Mouse (Mus musculus) gonadal fat pad, adult 2 months (tissue): ENCODE results near the gene Gpkow. TPM values are rescaled to one million over a fixed set of nuclear protein-coding genes. Genes with fewer than 3 reads are reported as not detected.

ENCODE experiments used
- DNase-seq: peaks from one replicate; pipeline ENCODE4 v3.0.0-alpha.2; 2012; ENCODE audit warnings: low read depth
- polyA plus RNA-seq: library from polyadenylated mRNA; depleted of rRNA; stranded (reverse); fragments of >200 nt; gene quantifications from 2 replicates; pipeline ENCODE4 v1.2.3, GENCODE M21; 2012; rRNA removed

Gene Gpkow
- 10.3 and 10.4 TPM in 2 replicates for polyA plus RNA-seq

DNA sequence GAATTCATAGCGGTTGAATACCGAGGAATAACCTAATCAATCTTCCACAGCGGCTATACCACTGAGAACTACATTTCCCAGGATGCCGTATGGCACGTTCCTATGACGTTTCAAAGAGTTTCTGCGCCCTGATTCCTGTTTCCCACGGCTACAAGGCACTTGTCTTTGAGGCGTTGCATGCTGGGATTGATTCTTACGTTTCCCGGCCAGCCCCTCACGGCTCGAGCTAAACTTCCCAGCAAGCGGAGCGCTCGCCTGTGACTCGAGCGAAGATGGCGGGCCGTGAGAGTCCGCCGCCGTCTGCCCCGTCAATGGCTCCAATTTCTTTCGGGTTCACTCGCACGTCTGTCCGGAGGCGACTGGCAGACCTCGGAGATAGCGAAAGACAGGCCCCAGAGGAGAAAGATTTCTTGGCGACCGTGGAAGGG, at the start of gene Gpkow:
Gene Gpkow, plus strand, starts transcription at position 178 of the 428 bp plus-strand sequence.
- DNase-seq: no peak

DNA sequence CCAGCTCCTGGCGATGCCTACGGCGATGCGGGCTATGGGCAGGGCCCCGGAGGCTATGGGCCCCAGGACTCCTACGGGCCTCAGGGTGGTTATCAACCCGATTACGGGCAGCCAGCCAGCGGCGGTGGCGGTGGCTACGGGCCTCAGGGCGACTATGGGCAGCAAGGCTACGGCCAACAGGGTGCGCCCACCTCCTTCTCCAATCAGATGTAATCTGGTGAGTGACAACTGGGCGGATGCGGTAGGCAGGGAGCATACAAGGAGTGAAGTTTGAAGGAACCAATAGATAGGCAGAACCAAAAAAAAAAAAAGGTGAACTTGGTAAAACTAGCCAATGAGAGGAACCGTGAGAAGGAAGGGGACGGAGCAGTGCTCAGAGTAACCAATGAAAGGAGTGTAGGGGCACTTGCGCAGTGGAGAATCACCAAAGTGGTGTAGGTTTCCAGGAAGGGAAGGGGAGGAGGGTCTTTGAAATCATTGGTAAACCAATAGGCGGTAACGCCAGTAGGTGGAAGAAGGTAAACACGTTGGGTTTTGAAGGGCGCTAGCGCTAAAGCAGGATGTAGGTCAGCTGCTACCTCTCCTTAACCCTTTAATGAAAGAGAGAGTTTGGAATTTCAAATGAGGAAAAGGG, 48.1 kb upstream of the Gpkow start:
- DNase-seq: no peak

DNA sequence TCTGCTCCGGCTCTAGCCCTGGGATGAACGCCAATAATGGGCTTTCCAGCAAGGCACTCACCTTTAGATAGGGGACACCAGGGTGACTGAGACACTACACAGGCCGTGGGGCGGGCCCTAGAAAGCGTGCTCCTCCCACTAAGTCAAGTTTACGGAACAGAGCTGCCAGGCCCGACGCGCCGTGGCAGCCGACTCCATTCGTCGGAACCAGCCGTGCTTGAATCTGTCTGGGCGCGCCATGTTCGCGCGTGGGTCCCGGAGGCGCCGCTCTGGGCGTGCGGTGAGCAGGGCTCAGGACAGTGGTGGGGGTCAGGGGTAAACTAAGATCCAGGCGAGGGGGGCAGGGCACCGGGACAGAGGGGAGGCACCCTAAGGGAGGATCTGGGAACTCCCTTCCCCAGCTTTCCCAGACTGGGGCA, 39.7 kb upstream of the Gpkow start, which contains the start of gene Prickle3:
Gene Prickle3, plus strand, starts transcription at position 40 of the 419 bp plus-strand sequence.
- no peak for DNase-seq

DNA sequence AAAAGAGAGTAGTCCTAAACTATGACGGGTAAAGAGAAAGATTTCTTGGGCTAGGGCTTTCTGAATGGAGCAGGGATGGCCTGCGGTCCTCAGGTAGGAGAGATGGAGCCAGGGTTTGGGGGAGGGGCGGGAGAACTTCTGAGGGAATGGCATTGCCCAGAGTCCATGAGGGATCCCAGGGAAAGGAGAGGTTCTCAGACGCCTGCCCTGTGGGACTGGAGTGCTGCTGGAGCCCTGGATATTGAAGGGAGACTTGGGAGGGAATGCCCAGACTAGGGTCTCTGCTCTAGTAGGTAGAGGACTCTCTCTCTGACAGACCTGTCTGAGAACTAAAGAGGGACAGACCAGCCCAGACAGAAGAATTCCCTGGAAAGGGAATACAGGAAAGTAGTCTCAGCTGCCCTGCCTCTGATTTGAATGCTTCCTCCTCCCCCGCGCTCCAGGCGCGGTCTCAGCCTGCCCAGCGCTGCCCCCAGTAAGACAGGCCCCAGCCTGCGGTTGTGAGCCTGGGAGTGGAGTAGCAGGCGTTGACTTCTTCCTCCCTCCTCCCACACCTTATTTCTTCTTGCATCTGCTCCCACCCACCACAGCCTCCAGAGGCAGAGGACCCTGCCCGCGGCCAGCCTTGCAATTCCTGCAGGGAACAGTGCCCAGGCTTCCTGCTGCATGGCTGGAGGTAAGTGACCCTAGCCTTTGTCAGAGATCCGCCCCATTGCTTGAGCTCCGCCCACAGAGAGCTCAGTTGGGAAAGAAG, 38.7 kb upstream of the Gpkow start:
- no peak for DNase-seq

DNA sequence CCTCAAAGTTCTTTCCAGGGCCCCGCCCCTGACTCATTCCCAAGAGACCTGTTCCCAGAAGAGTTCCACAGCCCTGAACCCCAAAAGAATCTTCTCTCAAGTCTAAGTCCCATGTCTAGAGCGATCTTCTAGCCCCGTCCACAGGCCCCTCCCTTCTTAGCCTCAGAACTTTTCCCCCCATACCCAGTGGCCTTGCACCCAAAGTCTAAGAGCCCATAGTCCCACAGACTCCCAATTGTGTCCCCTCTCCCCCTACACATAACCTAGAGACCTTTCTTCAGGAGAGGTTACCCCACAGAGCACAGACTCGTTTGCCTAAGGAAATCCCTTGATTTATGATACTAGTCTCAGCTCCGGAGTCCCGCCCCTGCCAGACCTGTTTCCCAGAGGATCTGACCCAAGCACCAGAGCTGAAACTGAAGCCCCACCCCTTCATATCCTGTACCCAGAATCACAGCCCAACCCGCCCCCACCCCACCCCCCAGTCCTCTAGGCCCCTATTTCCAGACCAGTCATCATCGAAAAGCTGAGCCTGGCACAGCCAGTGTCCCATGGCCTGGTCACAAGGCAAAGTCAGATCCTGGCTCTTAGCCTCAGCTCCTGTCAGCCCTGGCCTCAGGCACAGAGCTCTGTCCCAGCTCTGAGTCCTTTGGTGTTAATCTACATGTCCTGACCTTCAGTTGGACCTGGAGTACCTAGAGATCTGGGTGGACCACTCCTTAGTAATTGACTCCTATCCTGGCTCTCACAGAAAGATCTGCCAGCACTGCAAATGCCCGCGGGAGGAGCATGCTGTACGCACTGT, 37.9 kb upstream of the Gpkow start:
- DNase-seq: no peak

DNA sequence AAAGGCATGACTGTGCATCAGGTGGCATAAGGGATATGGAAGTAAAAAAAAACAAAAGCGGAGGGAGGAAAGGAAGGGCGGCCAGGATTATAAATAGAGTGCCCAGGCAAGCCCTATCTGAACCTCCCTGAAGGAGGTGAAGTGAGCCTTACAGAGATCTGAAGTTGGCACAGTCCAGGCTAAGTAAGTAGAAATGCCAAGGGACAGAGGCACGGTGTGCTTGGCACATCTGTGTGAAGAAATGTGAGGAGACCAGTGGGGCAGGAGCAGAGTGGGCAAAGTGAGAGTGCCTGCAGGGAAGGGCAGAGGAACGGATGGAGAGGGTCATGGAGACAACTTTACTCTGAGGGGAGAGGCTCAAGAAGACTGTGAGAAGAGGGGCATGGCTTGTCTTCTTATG, 35.8 kb upstream of the Gpkow start:
- DNase-seq: no peak

DNA sequence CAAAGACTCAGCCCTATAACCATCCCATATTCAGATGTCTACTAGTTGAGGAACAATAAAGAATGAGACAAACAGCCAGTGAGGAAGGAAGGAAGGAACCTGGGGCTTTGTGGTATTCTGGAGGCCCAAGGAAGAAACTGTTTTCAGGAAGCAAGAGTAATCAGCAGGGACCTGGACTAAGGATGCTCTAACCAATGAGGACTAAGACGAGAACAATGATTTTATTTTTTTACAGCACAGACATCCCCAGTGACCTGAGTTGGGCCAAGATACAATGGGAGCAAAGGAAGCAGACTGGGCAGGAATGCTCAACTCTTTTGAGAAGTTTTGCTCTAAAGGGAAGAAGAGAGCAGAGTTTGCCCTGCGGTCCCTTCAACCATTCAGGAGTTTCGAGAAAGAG, 34.0 kb upstream of the Gpkow start:
- no peak for DNase-seq

DNA sequence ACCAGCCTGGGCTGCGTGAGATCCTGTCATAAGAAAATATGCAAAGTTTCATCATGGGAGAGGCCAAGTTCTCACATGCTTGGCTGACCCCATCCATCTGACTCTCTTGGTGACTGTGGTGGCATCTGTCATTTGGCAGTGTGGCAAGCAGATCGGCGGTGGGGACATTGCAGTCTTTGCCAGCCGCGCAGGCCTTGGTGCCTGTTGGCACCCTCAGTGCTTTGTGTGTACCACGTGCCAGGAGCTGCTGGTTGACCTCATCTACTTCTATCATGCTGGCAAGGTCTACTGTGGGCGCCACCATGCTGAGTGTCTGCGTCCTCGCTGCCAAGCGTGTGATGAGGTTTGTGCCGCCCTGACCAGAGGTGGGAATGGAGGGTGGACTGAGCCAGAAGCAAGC, 32.1 kb upstream of the Gpkow start:
- DNase-seq: no peak

DNA sequence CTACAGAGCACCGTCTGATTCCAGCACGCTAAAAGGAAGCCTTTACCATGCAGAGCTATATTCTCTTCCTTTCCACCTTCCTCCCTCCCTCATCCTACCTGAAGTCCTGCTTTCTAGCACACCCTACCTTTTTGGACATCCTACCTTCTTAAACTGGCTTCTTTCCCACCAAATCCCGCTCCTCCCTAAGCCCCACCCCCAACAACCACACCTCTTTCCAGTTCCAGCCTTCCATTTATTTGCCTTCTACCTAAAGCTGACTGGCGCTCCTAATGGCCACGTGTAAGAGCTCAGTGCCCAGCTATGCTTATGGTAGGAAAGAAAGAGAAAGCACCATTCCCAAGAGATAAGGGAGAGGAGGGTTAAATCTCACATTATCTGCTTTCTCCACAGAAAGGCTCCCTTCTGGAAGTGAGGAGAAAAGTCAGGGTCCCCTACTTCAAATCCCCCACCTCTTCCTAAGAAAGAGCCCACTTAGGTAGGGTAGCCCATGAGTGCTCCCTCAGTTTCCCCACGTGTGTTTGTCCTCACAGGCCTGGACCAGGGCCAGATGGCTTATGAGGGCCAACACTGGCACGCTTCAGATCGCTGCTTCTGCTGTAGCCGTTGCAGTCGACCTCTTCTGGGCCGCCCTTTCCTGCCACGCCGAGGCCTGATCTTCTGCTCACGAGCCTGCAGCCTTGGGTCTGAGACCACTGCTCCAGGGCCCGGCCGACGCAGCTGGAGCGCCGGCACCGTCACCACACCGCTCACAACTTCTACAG, 31.0 kb upstream of the Gpkow start:
- DNase-seq: no peak

DNA sequence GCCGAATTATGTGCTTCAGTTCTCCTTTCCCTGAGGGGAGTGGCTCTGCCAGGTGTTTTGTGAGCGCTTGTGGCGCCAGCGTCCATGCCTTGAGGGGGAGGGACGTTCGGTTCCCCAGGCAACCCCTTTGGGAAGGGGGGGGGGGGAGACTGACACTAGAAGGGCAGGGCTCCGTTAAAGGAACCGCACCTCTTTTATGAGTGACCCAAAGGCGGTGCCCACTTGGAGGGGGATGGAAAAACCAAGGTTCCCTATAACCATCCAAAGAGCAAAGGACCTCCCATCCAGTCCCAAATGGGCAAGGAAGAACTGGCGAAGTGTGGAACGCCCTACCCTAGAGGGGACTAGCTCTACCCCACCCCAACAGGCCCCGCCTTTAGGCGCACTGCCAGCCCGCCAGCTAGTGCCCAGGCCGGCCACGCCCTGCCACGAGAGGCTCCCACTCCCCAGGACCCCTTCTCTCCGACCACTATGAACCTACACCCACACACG, 26.5 kb upstream of the Gpkow start:
- DNase-seq: no peak

DNA sequence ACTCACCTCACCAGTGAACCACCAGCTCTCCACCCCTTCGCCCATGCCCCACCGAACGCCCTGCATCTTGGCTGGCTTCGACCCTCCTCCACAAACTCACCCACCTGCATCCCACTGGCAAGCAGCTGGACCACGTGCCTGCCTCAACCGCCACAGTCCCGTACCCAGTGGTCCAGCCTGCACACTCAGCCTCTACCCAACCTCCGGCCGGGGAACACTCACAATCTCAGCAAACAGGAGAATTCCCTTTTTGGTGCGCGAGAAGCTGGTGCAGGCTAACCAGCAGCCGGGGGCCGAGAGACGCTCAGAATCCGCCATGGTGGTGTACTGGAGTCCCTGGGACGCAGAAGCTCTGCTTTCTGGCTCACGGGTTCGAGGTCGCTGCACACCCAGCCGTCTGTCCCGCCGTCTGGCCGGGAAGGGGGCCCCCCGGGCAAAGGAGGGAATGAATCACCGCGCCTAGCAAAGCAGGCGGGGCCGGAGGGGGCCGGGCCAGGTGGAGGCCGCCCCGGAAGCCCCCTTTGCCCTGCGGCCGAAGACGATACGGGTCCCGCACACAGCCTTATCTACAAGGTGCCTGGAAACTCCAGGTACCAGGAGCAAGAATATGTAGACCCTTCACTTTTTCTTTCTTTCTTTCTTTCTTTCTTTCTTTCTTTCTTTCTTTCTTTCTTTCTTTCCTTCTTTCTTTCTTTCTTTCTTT, 25.9 kb upstream of the Gpkow start, which contains the start of gene Plp2:
Gene Plp2, minus strand, starts transcription at position 470 of the 703 bp plus-strand sequence.
- DNase-seq: no peak

DNA sequence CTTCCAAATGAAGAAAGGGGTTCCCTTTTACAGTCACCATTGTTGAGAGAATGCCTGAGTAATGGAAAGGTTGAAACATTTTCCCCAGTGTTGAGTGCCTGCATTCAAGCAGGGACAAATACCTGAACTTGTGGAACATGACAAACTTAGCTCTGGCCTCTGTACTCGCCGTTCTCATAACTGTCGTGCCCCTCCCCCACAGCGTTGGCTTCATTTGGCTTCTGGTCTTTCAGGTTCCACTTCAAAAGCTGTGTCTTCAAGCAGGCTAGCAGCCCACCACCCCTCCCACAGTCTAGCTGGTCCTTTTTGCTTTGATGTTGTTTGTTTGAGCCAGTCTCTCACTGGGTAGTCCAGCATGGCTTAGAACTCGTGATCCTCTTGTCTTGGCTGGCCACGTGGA, 24.2 kb upstream of the Gpkow start:
- no peak for DNase-seq

DNA sequence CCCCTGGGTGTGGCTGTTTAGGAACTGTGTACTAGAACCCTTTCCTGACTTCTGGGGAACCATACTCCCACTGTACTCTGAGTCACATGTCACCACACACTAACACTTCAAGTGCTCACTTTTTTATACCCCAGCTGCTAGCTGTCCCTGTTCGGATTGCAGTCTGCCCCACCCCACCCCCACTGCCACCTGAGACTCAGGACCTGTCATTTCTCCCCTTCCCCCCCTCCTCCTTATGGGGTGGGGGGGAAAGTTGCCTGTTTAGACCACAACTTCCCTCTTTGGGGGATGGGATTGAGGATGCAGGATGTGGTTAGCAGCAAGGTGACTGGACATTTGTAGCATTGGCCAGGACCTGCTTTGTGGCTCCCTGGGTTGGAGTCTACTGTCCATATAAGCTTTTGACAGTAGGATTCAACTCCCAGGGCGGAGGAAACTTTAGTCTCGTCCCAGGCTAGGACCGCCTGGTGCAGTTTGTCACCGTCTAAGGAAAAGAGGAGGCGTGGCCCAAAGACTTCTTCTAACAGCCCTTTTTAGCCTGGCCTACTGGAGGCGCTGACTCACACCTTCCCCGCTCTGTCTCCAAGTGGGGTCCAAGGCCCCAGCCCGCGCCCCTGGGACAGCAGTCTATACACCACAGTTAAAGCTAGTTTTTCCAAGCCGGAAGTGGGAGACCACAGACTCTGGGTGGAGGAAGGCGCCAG, 23.2 kb upstream of the Gpkow start:
- DNase-seq: no peak

DNA sequence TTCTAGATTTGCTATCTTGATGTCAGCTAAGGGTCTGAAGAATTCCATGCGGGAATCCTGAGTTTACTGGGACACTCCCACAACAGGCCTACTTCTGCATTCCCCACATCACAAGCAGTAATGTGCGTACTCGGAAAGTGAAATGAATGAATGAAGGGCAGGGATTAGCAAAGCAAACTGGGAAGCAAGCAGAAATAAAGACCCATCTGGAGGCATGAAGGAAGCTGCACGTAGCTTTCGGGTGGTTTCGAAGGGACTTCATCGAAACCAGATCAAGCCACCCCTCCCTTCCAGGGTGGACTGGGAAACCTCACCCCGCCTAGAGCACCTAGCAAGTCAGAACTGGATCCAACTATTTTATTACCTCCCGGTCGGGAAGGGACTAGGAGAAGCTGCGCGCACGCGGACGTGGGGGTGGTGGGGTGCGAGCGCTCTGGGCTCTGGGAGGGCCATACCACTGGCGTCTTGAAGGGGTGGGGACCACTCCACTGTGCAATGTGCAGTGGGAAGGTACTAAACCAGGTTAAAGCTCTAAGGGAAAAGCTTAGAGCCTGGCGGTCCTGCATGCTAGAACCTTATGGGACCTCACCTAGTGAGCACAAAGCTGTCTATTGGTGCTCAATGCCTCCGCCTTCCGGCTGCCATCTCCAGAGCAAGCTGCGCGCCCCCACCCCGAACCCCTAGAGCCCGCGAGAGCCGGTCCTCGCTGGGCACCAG, 22.5 kb upstream of the Gpkow start:
- DNase-seq: no peak

DNA sequence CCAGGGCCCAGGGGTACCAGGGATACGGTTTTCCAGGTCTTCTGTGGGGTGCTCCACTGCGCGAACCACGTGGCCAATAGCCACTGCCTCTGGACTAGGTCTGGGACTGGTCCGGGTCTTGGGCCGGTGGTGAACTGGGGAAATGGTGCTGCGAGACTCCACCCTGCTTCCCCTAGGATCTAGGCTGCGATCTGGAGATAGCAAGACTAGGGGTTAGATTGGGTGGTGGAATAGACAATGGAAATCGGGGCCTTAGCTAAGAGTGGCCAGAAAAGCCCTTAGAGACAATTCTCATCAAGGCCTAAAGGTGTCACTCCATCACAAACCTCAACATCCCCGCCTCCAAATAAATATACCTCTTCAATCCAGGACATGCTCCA, 21.9 kb upstream of the Gpkow start:
- no peak for DNase-seq

DNA sequence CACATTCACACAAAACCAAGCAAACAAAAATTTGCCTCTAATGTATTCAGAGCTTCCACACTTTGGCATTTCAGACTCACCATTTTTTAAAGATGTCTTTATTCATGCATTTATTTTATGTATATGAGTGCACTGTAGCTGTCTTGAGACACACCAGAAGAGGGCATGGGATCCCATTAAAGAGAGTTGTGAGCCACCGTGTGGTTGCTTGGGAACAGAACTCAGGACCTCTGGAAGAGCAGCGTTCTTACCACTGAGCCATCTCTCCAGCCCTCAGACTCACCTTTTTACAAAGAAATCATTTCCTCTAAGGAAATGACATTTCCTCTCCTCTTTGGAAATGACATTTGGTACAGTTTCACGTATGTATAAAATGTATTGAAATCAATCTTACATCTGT, 17.9 kb upstream of the Gpkow start:
- no peak for DNase-seq

DNA sequence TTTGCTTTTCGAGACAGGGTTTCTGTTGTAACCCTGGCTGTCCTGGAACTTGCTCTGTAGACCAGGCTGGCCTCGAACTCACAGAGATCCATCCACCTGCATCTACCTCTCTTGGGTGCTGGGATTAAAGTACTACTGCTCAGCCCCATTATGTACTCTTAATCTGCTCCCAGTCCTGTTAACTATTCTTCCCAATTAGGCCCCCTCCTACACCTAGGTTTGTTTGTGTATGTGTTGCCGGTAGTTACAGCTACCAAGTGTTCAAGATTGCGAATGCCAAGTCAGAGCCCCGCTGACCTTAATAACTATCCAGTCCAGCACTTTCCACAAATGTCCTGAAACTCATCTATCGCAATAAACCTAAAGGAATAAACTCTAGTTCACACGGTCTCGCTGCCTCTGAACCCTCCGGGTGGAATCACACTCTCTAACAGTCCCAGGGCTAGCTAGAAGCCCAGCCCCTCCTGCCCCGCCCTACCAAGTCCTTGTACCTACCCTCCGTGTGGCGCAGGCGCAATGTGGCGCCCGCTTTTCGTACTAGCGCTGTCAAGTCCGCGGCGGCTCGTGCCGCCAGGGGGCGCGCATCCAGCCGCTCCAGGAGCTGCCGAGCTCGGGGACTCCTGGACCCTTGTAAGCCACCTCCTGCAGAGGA, 17.4 kb upstream of the Gpkow start:
- no peak for DNase-seq

DNA sequence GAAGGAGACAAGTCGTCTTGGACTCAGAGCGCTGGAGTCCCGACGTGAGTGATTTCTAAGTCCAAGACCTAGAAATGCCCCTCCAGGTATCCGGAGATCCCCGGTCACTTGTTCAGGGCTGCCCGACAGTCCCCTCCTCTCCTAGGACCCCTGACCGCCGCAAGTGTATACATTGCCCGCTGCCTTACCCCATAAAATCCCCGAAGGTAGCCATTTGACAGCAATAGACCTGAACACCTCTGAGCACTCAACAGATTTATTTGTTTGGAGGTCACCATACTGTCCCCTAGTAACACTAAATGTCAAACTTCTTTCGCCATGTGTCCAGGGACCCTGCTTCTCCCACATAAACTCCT, 16.9 kb upstream of the Gpkow start:
- DNase-seq: no peak

DNA sequence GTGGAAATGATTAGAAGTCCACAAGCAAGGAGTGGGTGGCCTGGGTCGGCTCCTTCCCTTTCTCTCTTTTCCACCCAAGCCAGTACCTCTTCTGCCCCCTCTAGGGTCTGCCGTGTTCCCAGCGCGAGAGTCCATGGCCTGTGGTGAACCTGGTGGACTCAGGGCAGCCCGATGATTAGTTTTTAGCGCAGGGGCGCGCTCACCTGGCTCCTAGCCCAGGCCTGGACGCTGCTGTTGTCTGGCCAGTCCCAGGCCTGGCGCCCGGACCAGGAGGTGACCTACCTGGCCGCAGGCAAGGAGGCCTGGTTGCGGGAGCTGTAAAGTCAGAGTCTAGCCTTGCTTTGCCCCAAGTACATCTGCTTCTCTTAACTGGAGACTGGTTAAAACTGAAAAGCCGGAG, 16.1 kb upstream of the Gpkow start, which contains the start of gene Magix:
Gene Magix, minus strand, starts transcription at position 388 of the 400 bp plus-strand sequence.
- DNase-seq: no peak
